Mouse (Mus musculus): ENCODE measurements around the gene Pik3c2g. TPM values are rescaled to one million over a fixed set of nuclear protein-coding genes. Genes with fewer than 3 reads are reported as not detected.

Gene Pik3c2g
- polyA plus RNA-seq, 1 experiment from 2014 or later, result 1.2 TPM

- Histone ChIP-seq H3K4me2 (no peak overlapping the region), H3K9me3 (replicated peaks; ENCODE audit: control insufficient read depth, low read length) (no peaks in the 10 kb centered on the region), H3K4me3 (ENCODE audit: low read depth, low read length) (no peak overlapping the region), H3K4me1 (ENCODE audit: control insufficient read depth, insufficient read depth, low read length) (no peaks in the 10 kb centered on the region), H3K36me3 (ENCODE audit: control insufficient read depth, insufficient read depth, low read length) (no peaks in the 10 kb centered on the region), H3K27ac (ENCODE audit: low read depth, low read length) (no peak overlapping the region), H3K27me3 (ENCODE audit: control insufficient read depth, insufficient read depth, low read length) (no peaks in the 10 kb centered on the region), H3K9ac (ENCODE audit: low read depth, low read length) (no peak overlapping the region)
- ATAC-seq (replicated peaks; ENCODE audit: insufficient number of reproducible peaks, low FRiP score, low TSS enrichment), result no peak
- WGBS (ENCODE audit: insufficient replicate concordance), result 86% methylated on average over 3 of the region's 3 CpGs
Measured at GRCm38 (mm10) chr6:139984069-139984468, 397.0 kb downstream of the Pik3c2g start.

- no peak for ATAC-seq (replicated peaks; ENCODE audit: insufficient number of reproducible peaks, low FRiP score, low TSS enrichment)
Measured at GRCm38 (mm10) chr6:139986564-139986963, 399.5 kb downstream of the Pik3c2g start.

GRCm38 (mm10) chr6:139989075-139989474 is 402.1 kb downstream of the Pik3c2g start:
- no peak overlapping the region for H3K4me2 ChIP-seq
- WGBS (ENCODE audit: insufficient replicate concordance), result 86% methylated on average over 6 of the region's 6 CpGs
- H3K9ac ChIP-seq (ENCODE audit: low read depth, low read length), result no peak overlapping the region
- no peak overlapping the region for H3K4me3 ChIP-seq (ENCODE audit: low read depth, low read length)
- ATAC-seq (replicated peaks; ENCODE audit: insufficient number of reproducible peaks, low FRiP score, low TSS enrichment), result no peak
- no peaks in the 10 kb centered on the region for H3K36me3 ChIP-seq (ENCODE audit: control insufficient read depth, insufficient read depth, low read length)
- H3K27ac ChIP-seq (ENCODE audit: low read depth, low read length), result no peak overlapping the region
- no peaks in the 10 kb centered on the region for H3K4me1 ChIP-seq (ENCODE audit: control insufficient read depth, insufficient read depth, low read length)
- no peaks in the 10 kb centered on the region for H3K9me3 ChIP-seq (replicated peaks; ENCODE audit: control insufficient read depth, low read length)
- no peaks in the 10 kb centered on the region for H3K27me3 ChIP-seq (ENCODE audit: control insufficient read depth, insufficient read depth, low read length)

More at GRCm38 (mm10) chr6:139986564-139986963, 399.5 kb downstream of the Pik3c2g start:
- no peak overlapping the region for H3K9ac ChIP-seq (ENCODE audit: low read depth, low read length)
- no peaks in the 10 kb centered on the region for H3K4me1 ChIP-seq (ENCODE audit: control insufficient read depth, insufficient read depth, low read length)
- no peaks in the 10 kb centered on the region for H3K27me3 ChIP-seq (ENCODE audit: control insufficient read depth, insufficient read depth, low read length)
- H3K9me3 ChIP-seq (replicated peaks; ENCODE audit: control insufficient read depth, low read length), result no peaks in the 10 kb centered on the region
- 73% methylated on average over 2 of the region's 2 CpGs for WGBS (ENCODE audit: insufficient replicate concordance)
- no peaks in the 10 kb centered on the region for H3K36me3 ChIP-seq (ENCODE audit: control insufficient read depth, insufficient read depth, low read length)
- no peak overlapping the region for H3K4me2 ChIP-seq
- H3K27ac ChIP-seq (ENCODE audit: low read depth, low read length), result no peak overlapping the region
- H3K4me3 ChIP-seq (ENCODE audit: low read depth, low read length), result no peak overlapping the region

- no peak overlapping the region for H3K4me2 ChIP-seq
- H3K9me3 ChIP-seq (replicated peaks; ENCODE audit: control insufficient read depth, low read length), result no peaks in the 10 kb centered on the region
- 72% methylated on average over 10 of the region's 10 CpGs for WGBS (ENCODE audit: insufficient replicate concordance)
- no peak overlapping the region for H3K9ac ChIP-seq (ENCODE audit: low read depth, low read length)
- no peaks in the 10 kb centered on the region for H3K27me3 ChIP-seq (ENCODE audit: control insufficient read depth, insufficient read depth, low read length)
- no peaks in the 10 kb centered on the region for H3K36me3 ChIP-seq (ENCODE audit: control insufficient read depth, insufficient read depth, low read length)
- H3K4me1 ChIP-seq (ENCODE audit: control insufficient read depth, insufficient read depth, low read length), result no peaks in the 10 kb centered on the region
- H3K4me3 ChIP-seq (ENCODE audit: low read depth, low read length), result no peak overlapping the region
- ATAC-seq (replicated peaks; ENCODE audit: insufficient number of reproducible peaks, low FRiP score, low TSS enrichment), result no peak
- H3K27ac ChIP-seq (ENCODE audit: low read depth, low read length), result no peak overlapping the region
Measured at GRCm38 (mm10) chr6:139989597-139989996, 402.6 kb downstream of the Pik3c2g start.

- Histone ChIP-seq H3K4me1 (ENCODE audit: control insufficient read depth, insufficient read depth, low read length) (no peaks in the 10 kb centered on the region), H3K9me3 (replicated peaks; ENCODE audit: control insufficient read depth, low read length) (no peaks in the 10 kb centered on the region), H3K27ac (ENCODE audit: low read depth, low read length) (no peak overlapping the region), H3K27me3 (ENCODE audit: control insufficient read depth, insufficient read depth, low read length) (no peaks in the 10 kb centered on the region), H3K9ac (ENCODE audit: low read depth, low read length) (no peak overlapping the region), H3K4me3 (ENCODE audit: low read depth, low read length) (no peak overlapping the region), H3K4me2 (no peak overlapping the region), H3K36me3 (ENCODE audit: control insufficient read depth, insufficient read depth, low read length) (no peaks in the 10 kb centered on the region)
- WGBS (ENCODE audit: insufficient replicate concordance), result 70% methylated on average over 3 of the region's 3 CpGs
- ATAC-seq (replicated peaks; ENCODE audit: insufficient number of reproducible peaks, low FRiP score, low TSS enrichment), result no peak
Measured at GRCm38 (mm10) chr6:140005181-140005580, 418.2 kb downstream of the Pik3c2g start.

Other genes starting within 250 kb of the Pik3c2g start
- gene Rergl, start 85.2 kb upstream of the Pik3c2g start, polyA plus RNA-seq (2014; fragmentation: Nextera tagmentation; extraction: Ambion mirVana), result not detected in 2 replicates